ENCODE assay signal across 19 mouse cellular contexts in genomic region chrX:102051225-102051624, GRCm38 (mm10).
"Had no signal": no experiment of that assay in that cellular context is flagged by ENCODE, and none has a peak within 500 bp of the region (broad histone marks: within the 10 kb centered on the region; RNA-seq: fewer than 3 reads in every experiment).

No protein-coding gene starts in this region.

- H3K9ac ChIP-seq: liver, embryonic 15.5 days; lung, embryonic 14.5 days; midbrain, embryonic 13.5 days; midbrain, embryonic 15.5 days; neural tube, embryonic 13.5 days; neural tube, embryonic 15.5 days had no signal

- H3K4me1 ChIP-seq: liver, embryonic 15.5 days; midbrain, embryonic 13.5 days; midbrain, embryonic 15.5 days; neural tube, embryonic 13.5 days; neural tube, embryonic 15.5 days had no signal

- H3K4me2 ChIP-seq: liver, embryonic 15.5 days; lung, embryonic 14.5 days; midbrain, embryonic 11.5 days; midbrain, embryonic 13.5 days; midbrain, embryonic 15.5 days; neural tube, embryonic 13.5 days; neural tube, embryonic 15.5 days had no signal

- H3K36me3 ChIP-seq: liver, embryonic 15.5 days; midbrain, embryonic 13.5 days; midbrain, embryonic 15.5 days; neural tube, embryonic 13.5 days; neural tube, embryonic 15.5 days had no signal

- H3K4me3 ChIP-seq: liver, embryonic 15.5 days; megakaryocyte, embryonic 14.5 days; midbrain, embryonic 13.5 days; midbrain, embryonic 15.5 days; neural tube, embryonic 13.5 days; neural tube, embryonic 15.5 days had no signal

- DNase-seq: lung, adult 18-20 months; lung, embryonic 14.5 days; lung, postnatal 10 days; lung, postnatal 4 days; retina, postnatal 1 day; right cerebral cortex, adult 18-20 months; right cerebral cortex, postnatal 25 days; right cerebral cortex, postnatal 4 days; spleen, adult 18-20 months; thymus, adult 2 months; thymus, postnatal 25 days; thymus, postnatal 4 days had no signal

- H3K27ac ChIP-seq: liver, embryonic 15.5 days; midbrain, embryonic 13.5 days; midbrain, embryonic 15.5 days; neural tube, embryonic 13.5 days; neural tube, embryonic 15.5 days had no signal

- ATAC-seq: midbrain, embryonic 13.5 days; midbrain, embryonic 15.5 days had no signal

- H3K9me3 ChIP-seq: liver, embryonic 15.5 days; megakaryocyte, embryonic 14.5 days; midbrain, embryonic 13.5 days; midbrain, embryonic 15.5 days; neural tube, embryonic 13.5 days; neural tube, embryonic 15.5 days had no signal
